Mouse (Mus musculus): ENCODE measurements around the gene Qrfpr. TPM values are rescaled to one million over a fixed set of nuclear protein-coding genes. Genes with fewer than 3 reads are reported as not detected.

Qrfpr gene
- 0.07 and 0.12 TPM in 2 replicates for polyA plus RNA-seq (2012; rRNA removed)

GRCm38 (mm10) chr3:36221743-36222682 lies at the start of gene Qrfpr:
Qrfpr (minus strand) TSS chr3:36222313.

DNA sequence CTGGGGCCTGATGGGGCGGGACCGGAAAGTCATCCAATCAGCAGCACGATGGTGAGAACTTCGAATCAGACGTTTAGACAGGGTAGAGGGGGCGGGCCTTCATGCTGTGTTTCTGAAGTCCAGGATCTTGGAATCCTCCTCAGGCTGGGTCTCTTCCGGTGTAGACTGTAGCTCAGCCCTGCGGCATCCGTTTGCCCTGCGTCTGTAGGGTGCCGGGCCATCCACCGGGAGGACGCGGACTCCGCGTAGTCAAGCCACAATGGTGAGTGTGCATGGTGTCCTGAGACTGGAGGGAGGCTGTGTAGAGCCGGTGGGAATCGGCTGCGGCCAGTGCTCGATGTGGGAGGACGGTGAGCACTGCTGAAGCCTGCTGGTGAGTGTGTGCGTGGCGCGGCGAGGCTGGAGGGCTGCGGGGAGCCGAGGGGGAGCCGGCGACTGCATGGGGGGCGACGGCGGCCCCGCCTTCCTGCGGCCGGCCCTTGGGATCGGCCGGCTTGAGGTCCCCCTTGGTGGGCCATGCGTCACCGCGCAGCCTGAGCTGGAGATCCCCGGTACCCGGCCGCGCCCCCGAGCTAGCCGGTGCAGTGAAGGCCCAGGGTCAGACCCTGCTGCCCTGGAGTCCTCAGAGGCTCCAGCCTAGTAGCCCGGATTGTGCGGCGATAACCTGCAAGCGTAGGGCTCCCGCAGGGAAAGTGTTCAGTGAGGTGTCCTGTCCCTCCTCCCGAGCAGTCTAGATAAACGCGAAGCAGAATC lies 71.0 kb downstream of the Qrfpr start, which contains the start of gene D3Ertd254e:
TSS of gene D3Ertd254e (plus strand) at position 84 of the 753 bp plus-strand sequence.

Other genes with a start within 250 kb of the Qrfpr start
- 27.9 and 36.3 TPM in 2 replicates for gene Mccc1, start 221.6 kb downstream of the Qrfpr start, polyA plus RNA-seq (2012; rRNA removed)
- not detected in 2 replicates for gene Ccdc144b, start 168.8 kb downstream of the Qrfpr start, polyA plus RNA-seq (2012; rRNA removed)
- gene Acad9, start 156.3 kb downstream of the Qrfpr start, polyA plus RNA-seq (2012; rRNA removed) = 38.7 and 47.8 TPM in 2 replicates
- 3.8 and 6.1 TPM in 2 replicates for gene D3Ertd254e, start 71.3 kb downstream of the Qrfpr start, polyA plus RNA-seq (2012; rRNA removed)